Mouse (Mus musculus) T-helper 1 cell (primary cell): Measurements from ENCODE around the gene Cachd1.

Source experiments
- in situ Hi-C: fragments of 300-600 bp; cut with MboI, MseI; formaldehyde crosslinking; loops from one replicate; pipeline ENCODE4 v1.15.1; 2025; ENCODE audit warnings: high pct_unique_total_duplicates

Cachd1 gene

GRCm38 (mm10) chr4:100990996-100991395 is 214.5 kb downstream of the Cachd1 start:
- in situ Hi-C loops = no loop called here

DNA sequence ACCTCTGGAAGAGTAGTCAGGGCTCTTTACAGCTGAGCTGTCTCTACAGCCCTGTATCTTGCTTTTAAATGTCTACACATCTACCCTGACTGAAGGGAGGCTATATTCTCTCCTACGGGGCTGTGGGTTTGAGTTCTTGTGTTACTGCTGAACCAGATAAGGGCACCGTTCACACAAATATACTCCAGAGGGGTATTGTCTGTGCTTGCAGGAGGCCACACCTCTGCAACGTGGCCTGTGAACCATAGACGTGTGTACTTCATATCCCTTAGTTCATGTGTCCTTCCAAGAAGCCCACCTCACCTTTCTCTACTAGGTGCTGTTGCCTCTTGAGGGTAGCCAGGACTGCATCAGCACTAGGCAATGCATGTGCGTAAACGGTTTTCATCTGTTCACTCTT is 215.6 kb downstream of the Cachd1 start:
- in situ Hi-C loops = no loop called here

GRCm38 (mm10) chr4:100994442-100995255 is 218.2 kb downstream of the Cachd1 start:
- in situ Hi-C loops = loop anchor here (5.0 kb wide), 2 partner anchors 153 to 328 kb away; no protein-coding TSS in a partner anchor

DNA sequence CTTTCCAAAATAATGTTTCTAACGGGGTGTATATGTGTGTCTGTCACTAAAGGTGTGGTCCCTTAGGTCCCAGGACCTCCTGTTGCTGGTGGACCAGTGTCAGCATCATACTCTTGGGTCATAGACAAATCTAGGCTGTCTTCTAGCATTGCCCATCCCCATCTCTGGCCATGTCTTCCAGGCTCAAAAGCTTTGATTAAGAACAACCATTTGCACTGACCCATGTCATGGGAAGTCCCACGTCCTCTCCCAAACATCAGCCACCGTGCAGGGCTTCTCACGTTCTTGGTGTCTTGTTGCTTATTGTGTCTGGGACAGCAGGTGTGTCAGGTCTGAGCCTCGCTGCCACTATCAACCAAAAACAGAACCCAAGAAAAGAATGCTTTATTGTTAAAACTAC is 219.1 kb downstream of the Cachd1 start:
- in situ Hi-C loops = loop anchor here (5.0 kb wide), 2 partner anchors 152 to 327 kb away; no protein-coding TSS in a partner anchor

GRCm38 (mm10) chr4:100996060-100996651 is 219.7 kb downstream of the Cachd1 start:
- in situ Hi-C loops = loop anchor here (5.0 kb wide), 2 partner anchors 151 to 326 kb away; no protein-coding TSS in a partner anchor

DNA sequence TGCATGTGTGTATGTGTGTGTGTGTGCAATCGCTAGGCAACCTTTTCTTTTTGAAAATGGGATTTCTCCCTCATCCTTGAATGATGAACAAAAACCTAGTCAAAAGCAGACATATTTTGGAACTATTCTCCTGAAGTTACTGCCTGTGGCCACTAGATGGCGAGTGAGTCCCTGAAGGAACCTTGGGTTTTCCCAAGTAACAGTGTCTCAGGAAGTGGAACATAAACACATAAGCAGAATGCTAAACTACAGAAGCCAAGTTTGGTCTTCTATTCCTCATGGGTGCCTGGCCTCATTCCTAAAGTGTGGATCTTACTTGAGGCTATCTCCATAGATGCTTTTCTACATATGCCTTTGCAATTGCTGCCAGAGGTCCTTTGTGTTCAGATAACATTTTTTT is 221.7 kb downstream of the Cachd1 start:
- in situ Hi-C loops = loop anchor here (5.0 kb wide), 2 partner anchors 149 to 324 kb away; no protein-coding TSS in a partner anchor

GRCm38 (mm10) chr4:100998906-100999305 is 222.4 kb downstream of the Cachd1 start:
- in situ Hi-C loops = loop anchor here (5.0 kb wide), 2 partner anchors 148 to 323 kb away; no protein-coding TSS in a partner anchor

DNA sequence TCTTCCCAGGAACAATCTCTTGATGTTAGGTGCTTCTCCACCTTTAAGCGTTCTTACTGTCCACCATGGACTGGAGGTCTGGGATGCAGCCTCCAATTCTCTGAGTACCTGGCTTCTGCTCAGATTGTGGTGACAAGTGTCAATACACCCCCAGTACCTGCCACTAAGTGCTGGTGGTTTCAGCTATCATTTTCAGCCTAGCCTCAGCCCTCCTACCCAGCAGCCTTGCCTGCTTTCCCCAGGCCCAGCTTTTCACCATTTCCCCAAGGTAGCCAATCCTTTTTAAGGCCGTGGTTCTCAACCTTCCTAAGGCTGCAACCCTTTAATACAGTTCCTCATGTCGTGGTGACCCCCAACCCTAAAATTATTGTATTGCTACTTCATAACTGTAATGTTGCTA is 224.1 kb downstream of the Cachd1 start:
- in situ Hi-C loops = no loop called here

DNA sequence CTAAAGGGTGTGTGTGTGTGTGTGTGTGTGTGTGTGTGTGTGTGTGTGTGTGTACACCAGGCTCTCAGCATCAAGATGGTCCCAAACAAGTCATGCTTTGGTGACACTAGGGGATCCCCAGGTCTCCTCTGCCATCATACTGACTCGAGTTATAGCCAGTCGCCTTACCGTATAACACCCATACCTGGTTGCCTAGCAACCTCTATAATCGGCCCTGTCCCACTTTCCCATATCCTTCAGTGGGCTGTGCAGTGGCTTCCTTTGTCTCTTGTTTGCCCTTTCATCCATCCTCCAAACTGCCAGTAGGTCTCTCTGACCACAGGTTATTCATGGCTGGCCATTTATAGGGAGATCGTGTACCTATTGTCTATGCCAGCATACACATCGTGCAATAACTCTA is 224.6 kb downstream of the Cachd1 start:
- in situ Hi-C loops = no loop called here

- in situ Hi-C loops = no loop called here
These were observed 226.5 kb downstream of the Cachd1 start for GRCm38 (mm10) chr4:101002961-101003360.

DNA sequence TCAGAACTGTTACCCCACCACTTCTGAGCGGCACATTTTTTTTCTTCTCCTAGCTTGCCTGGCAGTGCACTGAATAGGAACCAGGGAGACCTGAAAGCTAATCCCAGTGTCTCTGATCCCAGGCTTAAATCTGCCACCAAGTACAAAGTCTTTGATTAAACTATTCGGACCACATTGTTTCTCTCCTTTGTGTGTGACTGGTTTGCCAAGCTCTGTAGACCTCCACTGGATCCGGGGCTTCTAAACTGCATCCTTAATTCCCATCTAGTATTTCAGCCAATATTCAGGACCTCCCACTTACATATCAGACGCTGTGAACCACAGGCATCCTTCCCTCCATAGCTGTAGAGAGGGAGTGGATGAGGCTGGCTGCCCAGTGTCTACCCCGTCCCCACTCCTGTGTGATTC is 231.9 kb downstream of the Cachd1 start:
- in situ Hi-C loops = no loop called here

DNA sequence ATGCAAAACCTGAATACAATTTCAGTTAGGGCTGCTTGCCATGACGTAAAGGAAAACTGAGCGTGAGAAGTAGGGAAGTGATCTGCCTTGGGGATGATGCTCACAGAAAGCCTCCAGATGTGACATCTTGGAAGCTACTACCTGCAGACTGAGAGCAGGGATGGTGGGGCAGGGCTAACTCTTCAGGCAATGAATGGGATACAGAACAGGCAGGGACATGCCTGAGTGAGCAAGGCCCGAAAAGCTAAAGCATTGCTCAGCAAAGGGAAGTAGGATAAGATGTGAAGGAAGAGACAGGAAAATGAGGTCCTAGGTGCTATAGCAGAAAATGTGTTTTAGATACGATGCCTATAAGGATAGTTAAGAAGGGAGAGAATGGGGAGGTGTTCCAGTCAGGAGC is 232.6 kb downstream of the Cachd1 start:
- in situ Hi-C loops = no loop called here

DNA sequence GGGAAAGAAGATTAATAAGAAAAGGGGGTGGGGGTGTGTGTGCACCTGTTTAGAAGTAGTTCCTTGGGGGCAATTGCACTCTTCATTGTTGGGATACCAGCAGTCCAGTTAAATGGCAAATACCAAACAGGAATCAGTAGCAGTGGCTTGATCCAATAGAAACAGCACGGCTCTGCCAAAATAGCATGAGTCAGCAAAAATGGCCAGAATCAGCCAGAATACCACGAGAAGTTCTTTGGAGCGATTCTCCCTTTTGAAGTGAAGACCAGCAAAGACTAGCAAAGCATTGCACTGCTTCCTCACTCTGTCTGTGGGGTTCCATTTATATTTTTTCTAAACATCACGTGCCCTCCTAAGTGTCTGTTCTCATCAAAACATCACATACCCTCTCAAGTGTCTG is 241.3 kb downstream of the Cachd1 start:
- in situ Hi-C loops = no loop called here

- in situ Hi-C loops = no loop called here
These were observed 244.1 kb downstream of the Cachd1 start, which contains the start of gene Gm10577 for GRCm38 (mm10) chr4:101020596-101020995. Gene Gm10577 (minus strand): TSS chr4:101020696.

DNA sequence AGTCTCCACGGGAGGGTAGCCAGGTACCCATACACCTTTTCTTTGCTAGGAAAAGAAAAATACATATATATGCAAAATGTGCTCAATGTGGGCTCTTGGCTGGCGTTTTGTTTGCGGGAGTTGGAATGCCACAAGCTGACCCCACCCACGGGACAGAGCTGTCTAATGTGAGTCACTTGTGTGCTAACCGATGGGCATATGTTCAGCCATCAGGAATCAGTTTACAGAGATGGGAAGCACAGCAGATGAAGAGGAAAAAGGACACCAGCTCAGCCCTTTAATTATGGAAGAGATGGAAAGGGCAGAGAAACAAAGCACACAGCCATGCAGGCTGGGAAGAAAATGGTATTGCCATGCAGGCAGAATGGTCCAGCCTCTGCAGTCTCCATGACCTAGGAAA is 250.1 kb downstream of the Cachd1 start:
- in situ Hi-C loops = no loop called here

GRCm38 (mm10) chr4:101026995-101027394 is 250.5 kb downstream of the Cachd1 start:
- in situ Hi-C loops = no loop called here

DNA sequence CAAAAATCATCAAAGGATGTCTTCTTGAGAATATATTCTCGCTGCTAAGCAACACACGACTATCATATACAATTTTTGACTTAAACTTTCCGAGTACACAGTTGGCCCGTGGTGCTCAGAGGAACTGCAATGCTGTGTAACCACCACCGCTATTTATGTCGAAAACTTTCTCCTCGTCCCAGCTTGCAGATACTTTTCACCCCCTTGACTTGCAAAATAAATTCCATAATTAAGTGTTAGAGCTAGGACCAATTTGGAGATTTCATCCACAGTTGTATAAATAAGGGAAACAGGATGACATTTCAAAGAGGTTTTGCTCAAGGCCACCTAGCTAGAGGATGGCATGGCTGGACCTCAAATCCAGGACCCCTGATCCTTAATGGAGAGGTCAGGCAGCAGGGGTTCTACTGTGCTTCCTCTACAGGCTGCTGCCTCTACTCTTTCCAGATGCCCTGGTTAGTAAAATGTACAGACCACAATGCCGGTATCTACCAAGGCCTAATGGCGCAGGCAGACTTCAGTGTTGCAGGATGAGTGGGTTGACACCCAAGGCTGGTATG is 251.5 kb downstream of the Cachd1 start:
- in situ Hi-C loops = no loop called here

- in situ Hi-C loops = no loop called here
These were observed 256.6 kb downstream of the Cachd1 start for GRCm38 (mm10) chr4:101033047-101033446.

DNA sequence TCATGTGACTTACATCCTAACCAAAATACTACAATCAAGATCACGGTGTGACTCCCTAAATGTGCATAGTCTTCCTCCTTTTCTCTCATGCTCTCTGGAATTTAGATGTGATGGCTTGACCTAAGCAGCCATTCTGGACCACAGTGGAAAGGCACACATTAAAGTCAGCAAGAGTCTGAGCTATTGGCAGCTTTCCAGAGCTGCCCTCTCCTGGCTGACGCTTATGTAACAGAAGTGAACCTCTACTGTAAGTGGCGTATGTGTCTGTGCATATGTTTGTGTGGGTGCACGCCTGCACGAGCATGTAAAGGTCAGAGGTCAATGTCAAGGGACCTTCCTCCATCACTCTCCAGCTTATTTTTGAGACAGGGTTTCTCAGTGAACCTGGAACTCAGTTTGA is 258.7 kb downstream of the Cachd1 start:
- in situ Hi-C loops = no loop called here

DNA sequence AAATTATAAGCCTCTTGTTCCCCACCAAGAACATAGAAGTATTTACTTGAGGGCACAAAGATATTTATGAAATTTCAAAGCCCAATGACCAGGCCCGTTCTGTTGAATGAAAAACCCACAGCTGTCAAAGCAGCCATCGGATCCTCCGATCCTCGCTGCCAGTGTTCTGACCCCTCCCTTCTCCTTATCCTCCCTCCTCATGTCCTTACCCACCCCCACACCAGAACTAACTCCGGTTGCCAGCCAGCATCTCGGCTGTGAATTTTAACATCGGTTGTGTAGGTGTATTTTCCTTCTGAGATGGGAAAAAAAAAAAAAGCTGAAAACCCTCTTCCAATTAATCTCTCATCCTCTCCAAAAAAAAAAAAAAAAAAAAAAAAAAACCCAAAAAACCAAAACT is 260.7 kb downstream of the Cachd1 start:
- in situ Hi-C loops = no loop called here

GRCm38 (mm10) chr4:101043691-101044090 is 267.2 kb downstream of the Cachd1 start:
- in situ Hi-C loops = no loop called here

GRCm38 (mm10) chr4:101044149-101044548 is 267.7 kb downstream of the Cachd1 start:
- in situ Hi-C loops = no loop called here

DNA sequence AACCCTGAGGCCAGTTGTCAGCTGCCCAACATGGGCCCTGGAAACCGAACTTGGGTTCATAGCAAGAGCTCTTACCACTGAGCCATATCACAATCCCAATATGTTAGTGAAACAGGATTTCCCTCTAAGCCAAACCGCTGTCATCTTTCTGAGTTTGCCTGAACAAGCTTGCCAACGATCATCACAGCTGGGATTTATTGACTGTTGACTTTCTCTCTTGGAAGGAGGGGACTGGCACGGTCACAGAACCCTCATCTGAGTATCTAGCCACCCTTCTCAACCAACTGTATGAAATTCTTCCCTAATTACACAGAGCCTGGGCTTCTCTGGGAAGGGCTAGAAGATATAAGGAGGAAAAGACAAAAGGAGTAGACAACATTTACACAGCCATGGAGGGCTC is 270.1 kb downstream of the Cachd1 start:
- in situ Hi-C loops = no loop called here
